Mouse (Mus musculus): Measurements from ENCODE around the gene Arl1. TPM values are rescaled to one million over a fixed set of nuclear protein-coding genes. Genes with fewer than 3 reads are reported as not detected.
A peak's percentile ranks its signal among the peaks of the same experiment; 100 is the strongest.
"Not testable (repeated sequence)": the region's sequence is repeated elsewhere in the genome, so short reads cannot be mapped to it uniquely, and the experiment has no call there.

The Arl1 gene
- polyA plus RNA-seq, 1 experiment from 2014 or later = 77.7 TPM

DNA sequence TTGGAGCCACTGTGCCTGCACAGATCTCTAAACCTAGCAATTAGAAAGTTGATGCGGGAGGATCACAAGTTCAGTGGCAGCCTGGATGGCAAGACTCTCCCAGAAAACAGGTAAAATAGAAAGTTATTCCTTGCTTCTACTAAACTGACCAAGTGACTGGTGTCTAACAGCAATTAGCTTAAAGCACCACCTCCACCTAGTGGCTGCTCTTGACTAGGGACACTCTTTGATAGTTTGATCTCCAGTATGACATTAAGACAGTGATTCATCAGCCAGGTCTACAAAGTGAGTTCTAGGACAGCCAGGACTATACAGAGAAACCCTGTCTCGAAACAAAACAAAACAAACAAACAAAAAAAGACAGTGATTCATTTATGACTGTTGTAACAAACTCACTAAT lies 5.3 kb upstream of the Arl1 start:
- H3K4me2 ChIP-seq = no peak overlapping the region
- ATAC-seq = no peak
- H3K9ac ChIP-seq = no peak overlapping the region
- no peak overlapping the region for H3K27ac ChIP-seq
- H3K9me3 ChIP-seq (replicated peaks) = no peaks in the 10 kb centered on the region
- no peaks in the 10 kb centered on the region for H3K36me3 ChIP-seq
- 49% methylated on average over 2 of the region's 2 CpGs for whole genome bisulfite sequencing (ENCODE audit: insufficient replicate concordance)
- no peak overlapping the region for H3K4me3 ChIP-seq
- H3K4me1 ChIP-seq = peaks cover 3% of the 10 kb centered on the region; the same call in 1 of the 2 replicates
- H3K27me3 ChIP-seq (replicated peaks) = peaks cover 4% of the 10 kb centered on the region

DNA sequence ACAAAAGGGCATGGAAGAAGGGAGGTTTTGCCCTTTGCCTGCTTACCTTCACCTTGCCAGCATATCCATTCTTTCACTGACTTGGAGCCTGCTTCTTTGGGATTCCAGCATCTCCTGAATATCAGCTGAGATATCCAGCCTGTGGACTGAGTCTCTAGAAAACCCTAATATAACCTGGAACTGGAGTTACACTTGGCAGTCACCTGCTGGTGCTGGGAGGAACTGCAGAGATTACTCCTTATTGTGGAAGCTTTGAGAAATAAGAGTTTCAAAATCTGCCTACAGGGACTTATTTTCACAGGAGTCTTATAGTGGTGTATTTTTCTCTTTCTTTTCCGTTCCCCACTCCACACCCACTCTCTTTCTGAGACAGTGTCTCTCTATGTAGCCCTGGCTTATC lies 3.5 kb upstream of the Arl1 start:
- ATAC-seq = no peak
- no peaks in the 10 kb centered on the region for H3K9me3 ChIP-seq (replicated peaks)
- H3K4me2 ChIP-seq = no peak overlapping the region
- H3K9ac ChIP-seq = no peak overlapping the region
- no peak overlapping the region for H3K4me3 ChIP-seq
- H3K36me3 ChIP-seq = no peaks in the 10 kb centered on the region
- H3K27me3 ChIP-seq (replicated peaks) = peaks cover 4% of the 10 kb centered on the region
- H3K4me1 ChIP-seq = peaks cover 7% of the 10 kb centered on the region
- H3K27ac ChIP-seq = no peak overlapping the region
- WGBS (ENCODE audit: insufficient replicate concordance) = 25% methylated on average over 1 of the region's 1 CpGs

DNA sequence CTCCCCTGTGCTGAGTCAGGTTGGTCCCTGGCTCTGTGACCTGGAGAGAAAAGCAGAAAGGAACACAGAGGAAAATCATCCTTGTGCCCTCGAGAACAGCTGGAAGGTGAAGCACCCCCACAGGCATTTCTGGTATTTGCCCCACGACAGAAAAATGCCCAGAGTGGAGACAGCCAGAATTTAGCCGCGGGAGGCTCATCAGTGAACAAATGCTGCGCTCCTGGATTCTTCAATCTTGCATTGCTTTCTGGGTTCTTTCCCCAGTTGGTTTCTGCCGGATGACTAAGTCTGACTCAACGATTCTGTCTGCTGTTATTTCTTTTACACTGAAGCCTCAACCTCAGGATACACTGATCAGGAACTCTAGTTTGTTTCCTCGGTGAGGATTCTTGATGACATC lies 2.5 kb upstream of the Arl1 start:
- H3K27ac ChIP-seq = no peak overlapping the region
- H3K4me1 ChIP-seq = peaks cover 15% of the 10 kb centered on the region
- H3K27me3 ChIP-seq (replicated peaks) = peaks cover 4% of the 10 kb centered on the region
- H3K36me3 ChIP-seq = no peaks in the 10 kb centered on the region
- no peak overlapping the region for H3K4me3 ChIP-seq
- H3K4me2 ChIP-seq = no peak overlapping the region
- H3K9ac ChIP-seq = no peak overlapping the region
- no peak for ATAC-seq
- WGBS (ENCODE audit: insufficient replicate concordance) = 61% methylated on average over 8 of the region's 8 CpGs
- H3K9me3 ChIP-seq (replicated peaks) = no peaks in the 10 kb centered on the region

- Histone ChIP-seq H3K4me1 (peaks cover 15% of the 10 kb centered on the region), H3K9me3 (replicated peaks) (no peaks in the 10 kb centered on the region), H3K4me2 (peak overlapping the region; percentile 92), H3K36me3 (peaks cover 16% of the 10 kb centered on the region), H3K4me3 (peak overlapping the region; percentile 77), H3K27ac (no peak overlapping the region; the same call in none of the 2 replicates), H3K27me3 (replicated peaks) (0 out of 2 replicates have a peak, but pooled peaks cover 4% of the 10 kb centered on the region), H3K9ac (peak overlapping the region; percentile 91)
- ATAC-seq = peak; percentile 25
- 1% methylated on average over 61 of the region's 61 CpGs for WGBS (ENCODE audit: insufficient replicate concordance)
Measured at GRCm38 (mm10) chr10:88731496-88732308, 1.0 kb downstream of the Arl1 start.

GRCm38 (mm10) chr10:88732309-88732622 lies 1.6 kb downstream of the Arl1 start:
- 5% methylated on average over 6 of the region's 6 CpGs for WGBS (ENCODE audit: insufficient replicate concordance)
- no peaks in the 10 kb centered on the region for H3K9me3 ChIP-seq (replicated peaks)
- ATAC-seq = peak; percentile 73
- H3K27me3 ChIP-seq (replicated peaks) = 0 out of 2 replicates have a peak, but pooled peaks cover 4% of the 10 kb centered on the region
- H3K4me3 ChIP-seq = peak overlapping the region; percentile 77
- H3K9ac ChIP-seq = peak overlapping the region; percentile 91
- no peak overlapping the region for H3K27ac ChIP-seq
- peak overlapping the region; percentile 92 for H3K4me2 ChIP-seq
- H3K36me3 ChIP-seq = peaks cover 22% of the 10 kb centered on the region
- H3K4me1 ChIP-seq = peaks cover 15% of the 10 kb centered on the region

DNA sequence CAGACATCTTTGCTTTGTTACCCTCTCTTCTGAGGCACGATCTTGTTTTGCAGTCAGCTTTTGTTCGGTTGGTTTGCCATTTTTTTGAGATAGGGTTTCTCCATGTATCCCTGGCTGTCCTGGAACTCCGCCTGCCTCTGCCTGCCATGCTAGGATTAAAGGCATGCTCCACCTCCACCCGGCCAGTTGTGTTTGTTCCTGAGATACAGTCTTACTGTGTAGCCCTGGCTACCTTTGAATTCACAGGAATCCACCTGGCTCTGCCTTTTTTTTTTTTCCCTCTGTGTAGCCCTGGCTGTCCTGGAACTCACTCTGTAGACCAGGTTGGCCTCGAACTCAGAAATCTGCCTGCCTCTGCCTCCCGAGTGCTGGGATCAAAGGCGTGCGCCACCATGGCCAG lies 8.4 kb downstream of the Arl1 start:
- H3K27ac ChIP-seq; H3K9me3 ChIP-seq (replicated peaks); H3K4me2 ChIP-seq; H3K9ac ChIP-seq; H3K4me1 ChIP-seq; ATAC-seq; H3K27me3 ChIP-seq (replicated peaks); H3K4me3 ChIP-seq: not testable (repeated sequence)
- 83% methylated on average over 8 of the region's 8 CpGs for WGBS (ENCODE audit: insufficient replicate concordance)
- H3K36me3 ChIP-seq = peaks cover 66% of the 10 kb centered on the region

DNA sequence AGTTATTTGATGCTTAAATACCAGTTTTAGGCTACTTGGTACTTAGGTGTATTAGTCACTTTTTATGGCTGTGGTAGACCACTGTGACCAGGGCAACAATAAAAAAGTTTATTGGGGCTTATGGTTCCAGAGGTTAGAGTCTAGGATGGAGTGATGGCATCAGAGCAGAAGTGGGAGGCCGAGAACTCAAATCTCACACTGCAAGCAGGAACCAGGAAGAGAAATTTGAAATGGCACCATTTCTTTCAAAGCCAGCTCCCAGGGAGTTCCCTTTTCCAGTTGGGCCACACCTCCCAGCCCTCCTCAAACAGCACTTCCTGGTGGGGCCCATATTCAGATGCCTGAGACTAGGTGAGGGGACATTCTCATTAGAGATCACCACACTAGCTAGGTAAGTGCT lies 9.2 kb downstream of the Arl1 start:
- Histone ChIP-seq H3K4me3 (no peak overlapping the region), H3K4me2 (no peak overlapping the region), H3K9me3 (replicated peaks) (no peaks in the 10 kb centered on the region), H3K27ac (no peak overlapping the region), H3K9ac (no peak overlapping the region), H3K27me3 (replicated peaks) (no peaks in the 10 kb centered on the region), H3K4me1 (no peaks in the 10 kb centered on the region), H3K36me3 (peaks cover 71% of the 10 kb centered on the region)
- ATAC-seq = no peak
- 80% methylated on average over 1 of the region's 1 CpGs for WGBS (ENCODE audit: insufficient replicate concordance)

GRCm38 (mm10) chr10:88740781-88741180 lies 10.1 kb downstream of the Arl1 start:
- H3K9ac ChIP-seq = no peak overlapping the region
- H3K4me3 ChIP-seq = no peak overlapping the region
- no peak overlapping the region for H3K4me2 ChIP-seq
- no peaks in the 10 kb centered on the region for H3K4me1 ChIP-seq
- no peaks in the 10 kb centered on the region for H3K27me3 ChIP-seq (replicated peaks)
- H3K27ac ChIP-seq = no peak overlapping the region
- WGBS (ENCODE audit: insufficient replicate concordance) = 88% methylated on average over 5 of the region's 5 CpGs
- no peak for ATAC-seq
- H3K36me3 ChIP-seq = peaks cover 74% of the 10 kb centered on the region
- no peaks in the 10 kb centered on the region for H3K9me3 ChIP-seq (replicated peaks)

DNA sequence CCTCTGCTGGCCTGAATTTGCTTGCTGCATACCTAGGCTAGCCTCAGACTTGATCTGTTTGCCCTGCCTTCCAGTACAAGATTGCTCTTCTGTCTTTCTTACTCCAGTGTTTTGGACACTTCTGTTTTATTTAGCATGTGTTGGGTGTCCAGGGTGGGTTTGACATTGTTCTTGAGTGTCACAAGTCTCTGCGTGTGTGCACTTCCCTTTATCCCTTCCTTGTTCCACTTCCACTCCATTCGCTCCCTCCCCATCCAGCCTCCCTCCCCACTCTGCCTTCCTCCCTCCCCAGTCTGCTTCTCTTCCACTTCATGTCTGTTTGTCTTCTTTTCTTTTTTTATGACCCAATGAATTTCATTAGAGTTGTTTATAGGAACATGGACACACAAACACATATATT lies 10.8 kb downstream of the Arl1 start:
- no peak overlapping the region for H3K4me2 ChIP-seq
- H3K36me3 ChIP-seq = peaks cover 73% of the 10 kb centered on the region
- 62% methylated on average over 2 of the region's 2 CpGs for WGBS (ENCODE audit: insufficient replicate concordance)
- no peaks in the 10 kb centered on the region for H3K9me3 ChIP-seq (replicated peaks)
- no peaks in the 10 kb centered on the region for H3K27me3 ChIP-seq (replicated peaks)
- H3K4me3 ChIP-seq = no peak overlapping the region
- no peak overlapping the region for H3K27ac ChIP-seq
- ATAC-seq = no peak
- no peaks in the 10 kb centered on the region for H3K4me1 ChIP-seq
- no peak overlapping the region for H3K9ac ChIP-seq

DNA sequence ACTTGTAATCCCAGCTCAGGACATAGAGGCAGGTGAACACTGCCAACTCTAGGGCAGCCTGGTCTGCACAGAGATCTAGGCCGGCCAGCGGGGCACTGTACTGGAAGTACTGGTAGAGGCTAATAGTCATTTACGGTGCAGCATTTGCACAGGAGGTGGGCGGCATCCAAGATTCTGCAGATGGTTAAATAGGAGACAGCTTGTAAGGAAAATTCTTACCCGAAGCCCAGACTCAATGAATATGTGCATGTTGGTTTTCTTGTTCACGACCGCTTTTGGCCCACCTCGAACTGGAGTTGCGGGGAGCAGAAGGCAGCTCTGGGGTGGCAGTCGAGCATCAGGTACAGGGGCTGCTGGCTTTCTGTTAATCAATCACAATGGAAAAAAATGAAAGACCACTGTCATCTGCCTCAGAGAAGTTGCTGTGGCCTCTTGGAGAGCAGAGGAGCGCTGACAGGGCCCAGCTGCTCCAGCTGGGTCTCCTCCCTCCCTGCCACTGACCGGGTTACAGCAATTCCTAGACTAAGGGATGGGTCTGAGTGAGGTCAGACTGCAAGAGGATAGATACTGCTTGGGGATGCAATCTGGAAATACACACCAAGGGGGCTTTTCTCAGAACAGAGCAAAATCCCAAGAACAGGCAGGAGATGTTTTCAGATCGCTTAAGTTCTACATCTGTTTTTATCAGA lies 31.0 kb downstream of the Arl1 start:
- no peak for ATAC-seq
- no peak overlapping the region for H3K4me2 ChIP-seq
- no peak overlapping the region for H3K4me3 ChIP-seq
- H3K36me3 ChIP-seq = peaks cover 96% of the 10 kb centered on the region
- H3K4me1 ChIP-seq = no peaks in the 10 kb centered on the region
- H3K27me3 ChIP-seq (replicated peaks) = no peaks in the 10 kb centered on the region
- 84% methylated on average over 13 of the region's 13 CpGs for WGBS (ENCODE audit: insufficient replicate concordance)
- H3K27ac ChIP-seq = no peak overlapping the region
- H3K9ac ChIP-seq = no peak overlapping the region
- H3K9me3 ChIP-seq (replicated peaks) = no peaks in the 10 kb centered on the region

GRCm38 (mm10) chr10:88765431-88766142 lies 34.9 kb downstream of the Arl1 start:
- Histone ChIP-seq H3K27ac (no peak overlapping the region), H3K36me3 (peaks cover 95% of the 10 kb centered on the region), H3K4me1 (peaks cover 5% of the 10 kb centered on the region; the same call in 1 of the 2 replicates), H3K4me2 (no peak overlapping the region), H3K9ac (no peak overlapping the region), H3K4me3 (no peak overlapping the region), H3K9me3 (replicated peaks) (no peaks in the 10 kb centered on the region), H3K27me3 (replicated peaks) (no peaks in the 10 kb centered on the region)
- ATAC-seq = no peak
- 78% methylated on average over 15 of the region's 15 CpGs for WGBS (ENCODE audit: insufficient replicate concordance)

- H3K36me3 ChIP-seq = peaks cover 92% of the 10 kb centered on the region
- no peak overlapping the region for H3K9ac ChIP-seq
- no peak overlapping the region for H3K27ac ChIP-seq
- peaks cover 5% of the 10 kb centered on the region; the same call in 1 of the 2 replicates for H3K4me1 ChIP-seq
- no peaks in the 10 kb centered on the region for H3K9me3 ChIP-seq (replicated peaks)
- no peak for ATAC-seq
- no peaks in the 10 kb centered on the region for H3K27me3 ChIP-seq (replicated peaks)
- WGBS (ENCODE audit: insufficient replicate concordance) = 27% methylated on average over 5 of the region's 5 CpGs
- H3K4me3 ChIP-seq = no peak overlapping the region
- H3K4me2 ChIP-seq = no peak overlapping the region
Measured at GRCm38 (mm10) chr10:88768961-88769360, 38.3 kb downstream of the Arl1 start.

All from liver, embryonic 12.5 days (tissue).